In the genomic region with DNA sequence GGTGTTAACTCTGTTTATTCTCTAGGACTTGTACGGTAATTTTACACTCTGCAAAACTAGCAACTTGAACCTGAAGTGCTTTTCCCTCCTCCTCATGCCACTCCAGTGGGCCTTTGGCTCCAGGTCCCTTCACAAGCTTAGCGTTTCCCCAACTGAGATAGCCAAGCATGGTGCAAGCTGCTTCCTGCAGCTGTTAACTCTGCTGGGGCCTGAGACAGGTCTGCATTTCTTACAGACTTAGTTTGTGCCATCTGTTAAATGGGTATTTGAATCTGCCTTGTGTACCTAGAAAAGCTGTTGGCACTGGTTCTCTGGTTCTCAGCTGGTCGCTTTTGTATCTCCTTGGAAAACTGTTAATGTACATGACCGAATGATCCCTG, we compare ENCODE assay signal across 8 mouse cellular contexts.
DNase-seq lines count a peak whose midpoint lies in the region; ATAC-seq and TF ChIP-seq lines count a peak whose summit lies in the region.

No protein-coding gene starts in this region.

- no peak for TF ChIP-seq POLR2A in embryonic fibroblast, embryonic 13.5 days (IDR thresholded peaks at IDR 0.05; ENCODE audit: low read depth, low read length)

- no peaks in the 10 kb centered on the region for H3K27me3 ChIP-seq in limb, embryonic 15.5 days
- no peaks in the 10 kb centered on the region for H3K27me3 ChIP-seq in neural tube, embryonic 15.5 days (replicated peaks)

- 0 out of 2 replicates have a peak overlapping the region, but pooled peaks have one; percentile 26 for H3K9ac ChIP-seq in limb, embryonic 15.5 days
- peak overlapping the region; percentile 45 for H3K9ac ChIP-seq in neural tube, embryonic 15.5 days (replicated peaks)

- H3K9me3 ChIP-seq in limb, embryonic 15.5 days = no peaks in the 10 kb centered on the region
- no peaks in the 10 kb centered on the region for H3K9me3 ChIP-seq in neural tube, embryonic 15.5 days (replicated peaks)

- H3K4me2 ChIP-seq in limb, embryonic 15.5 days = peak overlapping the region; percentile 79
- peak overlapping the region; percentile 55 for H3K4me2 ChIP-seq in neural tube, embryonic 15.5 days

- no peak for DNase-seq in layer of hippocampus, adult 2 months (ENCODE audit: low spot score in 2 of 2)
- DNase-seq in layer of hippocampus, postnatal 36 days = no peak
- no peak for DNase-seq in cerebellum, adult 9-11 months
- no peak for DNase-seq in right cerebral cortex, postnatal 25 days

- no peaks in the 10 kb centered on the region for H3K36me3 ChIP-seq in limb, embryonic 15.5 days
- no peaks in the 10 kb centered on the region for H3K36me3 ChIP-seq in neural tube, embryonic 15.5 days

- H3K4me1 ChIP-seq in embryonic fibroblast, embryonic 13.5 days (ENCODE audit: control insufficient read depth, insufficient read depth, low read length) = peaks cover 20% of the 10 kb centered on the region; the same call in 1 of the 2 replicates
- H3K4me1 ChIP-seq in limb, embryonic 15.5 days = peaks cover 49% of the 10 kb centered on the region
- peaks cover 51% of the 10 kb centered on the region for H3K4me1 ChIP-seq in neural tube, embryonic 15.5 days

- ATAC-seq in limb, embryonic 15.5 days (ENCODE audit: insufficient number of reproducible peaks, low FRiP score, low TSS enrichment, low read depth) = no peak
- no peak for ATAC-seq in neural tube, embryonic 15.5 days (ENCODE audit: low FRiP score)
- ATAC-seq in erythroid progenitor cell, adult 5-6 weeks (replicated peaks; ENCODE audit: low FRiP score, poor library complexity, severe bottlenecking) = no peak

- no peak for TF ChIP-seq CTCF in layer of hippocampus, adult 2 months (conservative IDR thresholded peaks at IDR 0.05)
- no peak for TF ChIP-seq CTCF in embryonic fibroblast, embryonic 13.5 days (IDR thresholded peaks at IDR 0.05; ENCODE audit: borderline replicate concordance, insufficient read depth, low read length)

- WGBS in limb, embryonic 15.5 days = 53% methylated on average over 4 of the region's 4 CpGs
- 43% methylated on average over 4 of the region's 4 CpGs for WGBS in neural tube, embryonic 15.5 days

- peak overlapping the region; percentile 86 for H3K27ac ChIP-seq in layer of hippocampus, adult 2 months
- peak overlapping the region; percentile 92 for H3K27ac ChIP-seq in embryonic fibroblast, embryonic 13.5 days (ENCODE audit: insufficient read depth, low read length)
- peak overlapping the region; percentile 99 for H3K27ac ChIP-seq in limb, embryonic 15.5 days
- H3K27ac ChIP-seq in neural tube, embryonic 15.5 days (replicated peaks) = peak overlapping the region; percentile 95

- peak overlapping the region; percentile 54 for H3K4me3 ChIP-seq in layer of hippocampus, adult 2 months
- peak overlapping the region; percentile 21; the same call in 1 of the 2 replicates for H3K4me3 ChIP-seq in embryonic fibroblast, embryonic 13.5 days (ENCODE audit: insufficient read depth, low read length)
- peak overlapping the region; percentile 42 for H3K4me3 ChIP-seq in limb, embryonic 15.5 days
- peak overlapping the region; percentile 26 for H3K4me3 ChIP-seq in neural tube, embryonic 15.5 days (replicated peaks)
